Mouse (Mus musculus) CD4-positive helper T cell, adult 2 months (primary cell): ENCODE measurements around the gene Krtap19-5.

Source experiments
- DNase-seq: peaks from one replicate; pipeline ENCODE4 v3.0.0-alpha.2; 2012; ENCODE audit warnings: low read depth, missing footprints, low spot score

The Krtap19-5 gene

DNA sequence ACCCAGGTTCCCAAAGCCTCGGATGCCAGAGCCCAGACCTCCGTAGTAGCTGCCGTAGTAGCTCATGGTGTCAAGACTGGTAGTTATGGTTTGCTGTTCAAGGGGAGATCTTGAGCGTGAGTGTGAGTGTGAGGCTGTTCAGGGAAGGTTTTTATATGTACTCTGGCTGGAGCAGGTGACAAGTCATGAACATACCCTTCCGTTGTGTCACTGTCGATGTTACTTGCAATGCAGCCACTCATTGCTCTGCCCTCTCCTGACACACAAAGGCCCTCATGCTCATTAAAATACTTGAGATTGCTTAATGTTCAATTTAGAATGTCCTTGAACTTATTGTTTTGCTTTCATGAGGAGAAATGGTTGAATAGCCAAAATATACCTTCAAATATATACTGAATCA lies at the start of gene Krtap19-5:
TSS of gene Krtap19-5 (minus strand) at position 101 of the 400 bp plus-strand sequence.
- DNase-seq: no peak

DNA sequence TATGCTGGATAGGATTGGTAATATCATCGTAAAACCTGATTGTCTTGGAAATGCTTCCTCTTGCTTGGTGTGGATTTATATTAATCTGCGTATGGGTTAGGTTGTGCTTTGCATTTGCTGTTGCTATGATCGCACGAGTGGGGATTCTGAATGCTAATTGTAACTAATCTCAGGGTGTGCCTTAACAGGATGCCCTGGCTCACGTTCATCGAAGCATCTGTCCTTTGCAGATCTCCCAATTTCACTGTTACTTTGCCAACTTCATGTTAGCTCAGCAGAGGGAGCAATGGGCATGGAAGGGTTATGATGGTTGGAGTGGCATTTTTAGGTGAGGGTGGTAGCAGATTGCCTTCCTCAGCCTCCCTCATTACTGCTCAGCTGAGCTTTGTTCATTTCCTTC lies 44.8 kb upstream of the Krtap19-5 start:
- no peak for DNase-seq

DNA sequence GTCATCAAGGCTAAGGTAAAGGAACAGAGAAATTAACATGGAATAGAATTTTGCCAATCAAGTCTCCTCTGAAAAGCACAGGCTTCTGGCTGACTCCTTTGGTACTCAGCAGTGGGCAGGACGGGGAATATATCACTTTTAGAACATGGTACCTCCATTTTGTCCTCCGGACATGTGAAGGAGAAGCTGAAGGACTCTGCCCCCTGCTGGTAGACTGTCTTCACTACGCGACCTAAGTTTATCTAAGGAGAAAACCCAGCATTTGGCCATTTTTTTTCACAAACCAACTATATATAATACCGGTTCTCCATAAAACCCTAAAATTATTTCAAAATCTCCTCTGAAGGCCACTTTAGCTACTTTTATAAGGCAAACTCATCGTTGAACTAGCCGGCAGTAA lies 42.0 kb upstream of the Krtap19-5 start:
- DNase-seq: no peak

DNA sequence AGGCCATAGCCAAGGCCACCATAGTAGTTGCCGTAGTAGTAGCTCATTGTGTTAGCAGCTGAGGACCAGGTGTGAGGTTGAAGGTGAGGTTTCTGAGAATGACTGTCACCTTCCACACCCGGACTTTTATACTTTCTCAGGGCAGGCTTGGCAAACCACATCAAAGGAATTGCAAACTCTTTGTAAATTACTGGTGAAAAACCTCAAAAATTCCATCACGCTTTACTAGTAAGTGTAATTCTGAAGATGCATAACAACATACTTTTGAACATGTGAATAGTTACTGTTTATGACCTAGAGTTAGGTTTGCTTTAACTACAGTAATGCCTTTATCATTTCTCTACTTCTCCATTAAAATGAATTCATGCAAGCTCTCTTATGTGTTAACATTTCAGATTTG lies 35.9 kb upstream of the Krtap19-5 start, which contains the start of gene Krtap19-9b:
TSS of gene Krtap19-9b (minus strand) at position 101 of the 400 bp plus-strand sequence.
- DNase-seq: no peak

DNA sequence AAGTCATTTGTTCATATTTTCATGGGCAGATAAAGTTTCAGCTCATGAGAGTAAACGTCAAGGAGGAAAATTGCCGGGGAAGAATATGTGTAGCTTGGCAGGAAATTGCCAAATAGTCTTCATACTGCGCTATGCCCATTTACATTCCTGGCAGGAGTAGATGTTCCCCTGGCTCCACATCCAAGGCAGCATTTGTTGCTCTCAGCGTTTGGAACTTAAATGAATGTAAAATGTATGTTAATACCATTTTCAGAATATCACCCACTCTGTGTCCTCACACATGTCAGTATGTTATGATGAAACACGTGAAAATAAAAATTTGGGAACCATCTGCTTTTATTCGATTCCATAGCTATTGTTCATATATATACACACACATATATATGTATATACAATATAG lies 9.4 kb downstream of the Krtap19-5 start:
- DNase-seq: no peak

DNA sequence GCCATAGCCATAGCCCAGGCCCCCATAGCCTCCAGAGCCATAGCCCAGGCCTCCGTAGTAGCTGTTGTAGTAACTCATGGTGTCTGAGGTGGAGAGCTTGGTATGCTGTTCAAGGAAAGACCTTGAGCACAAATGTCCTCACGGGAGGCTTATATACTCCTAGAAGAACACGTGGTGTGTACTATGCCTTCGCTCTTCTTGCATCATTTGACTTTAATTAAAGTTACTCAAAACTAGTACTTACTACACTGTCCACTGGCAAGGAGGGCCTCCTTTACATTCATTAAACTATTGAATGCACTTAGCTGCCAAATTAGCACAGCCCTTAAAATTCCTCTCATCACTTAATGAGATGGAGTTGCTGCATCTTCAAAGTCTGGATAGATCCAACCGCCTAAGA lies 11.3 kb downstream of the Krtap19-5 start, which contains the start of gene Krtap19-4:
TSS of gene Krtap19-4 (minus strand) at position 101 of the 400 bp plus-strand sequence.
- DNase-seq: no peak

DNA sequence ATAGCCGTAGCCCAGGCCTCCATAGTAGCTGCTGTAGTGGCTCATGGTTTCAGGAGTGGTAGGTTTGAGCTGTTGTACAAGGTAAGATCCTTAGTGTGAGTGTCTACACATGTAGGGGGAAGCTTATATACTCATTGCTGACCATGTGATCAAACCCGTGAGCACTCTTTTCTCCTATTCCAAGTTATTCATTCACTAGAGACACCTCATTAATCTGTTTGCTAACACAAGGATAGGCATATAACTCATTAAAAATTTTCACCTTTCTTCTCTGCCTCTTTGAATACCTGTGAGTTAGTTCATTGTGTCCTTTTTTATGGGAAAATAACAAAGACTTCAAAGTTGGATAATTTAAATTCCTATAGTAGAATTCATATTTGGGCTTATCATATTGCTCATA lies 18.3 kb downstream of the Krtap19-5 start, which contains the start of gene Krtap19-3:
TSS of gene Krtap19-3 (minus strand) at position 101 of the 400 bp plus-strand sequence.
- DNase-seq: no peak

DNA sequence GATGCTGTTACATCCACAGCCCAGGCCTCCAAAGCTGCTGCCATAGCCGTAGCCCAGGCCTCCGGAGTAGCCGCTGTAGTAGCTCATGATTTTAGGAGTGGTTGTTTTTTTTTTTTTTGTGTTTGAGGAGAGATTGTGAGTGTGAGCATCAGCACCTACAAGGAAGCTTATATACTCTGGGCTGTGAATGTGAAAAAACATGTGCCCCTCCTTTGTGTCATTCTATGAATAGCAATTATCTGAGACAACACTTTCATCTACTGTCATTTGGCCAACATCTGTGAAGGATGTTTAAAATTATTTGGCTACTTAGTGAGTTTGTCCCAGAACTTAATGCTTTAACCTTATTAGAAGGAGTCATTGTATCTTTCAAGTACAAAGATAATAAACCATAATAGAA lies 22.1 kb downstream of the Krtap19-5 start, which contains the start of gene Krtap19-2:
TSS of gene Krtap19-2 (minus strand) at position 101 of the 400 bp plus-strand sequence.
- no peak for DNase-seq

DNA sequence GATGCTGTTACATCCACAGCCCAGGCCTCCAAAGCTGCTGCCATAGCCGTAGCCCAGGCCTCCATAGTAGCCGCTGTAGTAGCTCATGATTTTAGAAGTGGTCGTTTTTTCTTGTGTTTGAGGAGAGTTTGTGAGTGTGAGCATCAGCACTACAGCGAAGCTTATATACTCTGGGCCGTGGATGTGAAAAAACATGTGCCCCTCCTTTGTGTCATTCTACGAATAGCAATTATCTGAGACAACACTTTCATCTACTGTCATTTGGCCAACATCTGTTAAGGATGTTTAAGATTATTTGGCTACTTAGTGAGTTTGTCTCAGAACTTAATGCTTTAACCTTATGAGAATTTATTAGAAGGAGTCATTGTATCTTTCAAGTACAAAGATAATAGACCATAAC lies 26.9 kb downstream of the Krtap19-5 start, which contains the start of gene Krtap19-1:
TSS of gene Krtap19-1 (minus strand) at position 101 of the 400 bp plus-strand sequence.
- DNase-seq: no peak

DNA sequence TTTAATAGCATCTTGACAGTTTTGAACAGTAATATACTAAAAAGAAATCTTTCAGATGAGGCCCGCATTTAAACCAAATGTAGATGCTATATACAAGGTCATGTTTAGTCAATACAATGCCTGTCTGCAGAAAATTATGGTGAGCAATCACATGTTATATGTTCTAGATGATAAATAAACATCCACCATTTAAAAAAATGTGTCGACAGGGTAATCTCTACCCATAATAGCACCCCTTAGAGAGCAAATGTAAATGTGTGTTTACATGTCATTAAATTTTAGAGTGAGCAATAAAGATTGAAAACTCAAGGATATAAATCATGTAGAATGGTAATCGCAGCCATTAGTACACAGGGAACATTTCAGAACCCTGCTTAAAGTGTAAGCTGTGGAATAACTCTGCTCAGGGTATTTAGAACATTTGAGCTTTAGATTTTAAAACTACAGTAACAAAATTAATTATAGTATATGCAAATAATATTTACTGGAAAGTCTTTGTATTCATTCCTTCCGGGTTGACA lies 31.3 kb downstream of the Krtap19-5 start:
- no peak for DNase-seq

DNA sequence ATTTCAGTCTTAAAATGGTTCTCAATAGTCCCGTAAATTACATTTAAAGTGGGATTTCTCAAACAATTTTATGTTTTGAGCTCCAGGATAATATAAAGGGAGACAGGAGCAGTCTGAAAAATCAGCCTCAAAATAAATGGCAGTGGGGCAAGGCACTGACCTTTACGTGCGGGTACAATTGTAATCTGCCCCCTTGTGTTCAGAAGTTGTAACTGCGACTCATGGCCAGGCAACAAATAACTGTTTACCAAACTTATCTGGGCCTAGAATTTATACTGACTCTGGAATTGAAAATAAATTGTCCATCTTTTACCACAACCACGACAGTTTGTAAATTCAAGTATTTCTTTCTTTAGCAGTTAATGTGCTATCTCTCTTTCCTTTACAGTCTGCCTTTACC lies 44.8 kb downstream of the Krtap19-5 start:
- no peak for DNase-seq

DNA sequence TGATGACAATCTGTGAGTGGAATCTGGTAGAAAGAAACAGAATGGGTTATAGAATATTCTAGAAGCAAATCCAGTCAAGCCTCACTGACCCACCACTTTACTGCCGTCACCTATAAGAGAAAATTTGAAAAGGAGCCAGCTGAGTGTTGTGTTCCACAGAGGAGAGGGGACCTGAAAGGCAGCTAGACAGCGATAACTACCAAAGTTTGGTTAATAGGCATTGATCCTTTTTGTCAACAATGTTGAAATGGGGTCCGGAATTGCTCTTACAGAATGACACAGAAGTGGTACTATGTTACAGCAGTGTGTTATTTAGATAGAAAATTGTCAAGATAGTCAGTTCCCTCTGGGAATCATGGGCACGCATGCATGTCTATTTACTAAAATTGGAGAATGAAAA lies 47.7 kb downstream of the Krtap19-5 start:
- DNase-seq: no peak

DNA sequence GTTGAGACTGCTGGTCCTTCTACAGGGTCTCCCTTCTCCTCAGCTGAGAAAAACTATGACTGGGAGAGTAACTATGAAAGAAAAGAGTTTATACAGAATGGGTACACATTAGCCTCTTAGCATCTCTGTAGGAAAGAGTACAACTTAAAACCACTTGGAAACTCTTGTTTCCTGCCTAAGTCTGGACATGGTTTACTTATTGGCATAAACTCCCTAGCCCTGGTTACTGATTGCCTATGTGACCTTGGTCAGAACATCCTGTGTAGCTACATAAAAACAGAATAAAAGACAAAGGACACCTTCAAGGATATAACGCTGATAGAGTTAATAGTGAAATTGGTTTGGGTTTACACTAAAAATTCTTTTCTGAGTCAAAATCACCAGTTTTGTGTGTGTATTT lies 48.9 kb downstream of the Krtap19-5 start:
- DNase-seq: no peak
